Mouse (Mus musculus): ENCODE results near the gene Olfr1185-ps1. TPM values are rescaled to one million over a fixed set of nuclear protein-coding genes. Genes with fewer than 3 reads are reported as not detected.
"Not testable (repeated sequence)": the region's sequence is repeated elsewhere in the genome, so short reads cannot be mapped to it uniquely, and the experiment has no call there.

Gene Olfr1185-ps1
- not detected in 2 replicates for polyA plus RNA-seq (2016; fragmentation: Nextera tagmentation; extraction: Ambion mirVana)

GRCm38 (mm10) chr2:88493020-88493419 lies at the start of gene Olfr1185-ps1:
Gene Olfr1185-ps1, plus strand, starts transcription at chr2:88493320.
- no peaks in the 10 kb centered on the region for H3K27me3 ChIP-seq (replicated peaks)
- H3K4me2 ChIP-seq: no peak within 1 kb of the TSS
- H3K36me3 ChIP-seq: no peaks in the 10 kb centered on the region
- no peak for ATAC-seq
- WGBS (ENCODE audit: insufficient replicate concordance): 38% methylated on average over 2 of the region's 2 CpGs
- 0 out of 2 replicates have a peak, but pooled peaks cover 3% of the 10 kb centered on the region for H3K9me3 ChIP-seq (replicated peaks)
- no peak within 1 kb of the TSS for H3K9ac ChIP-seq
- no peak within 1 kb of the TSS for H3K4me3 ChIP-seq
- H3K27ac ChIP-seq: no peak within 1 kb of the TSS
- no peaks in the 10 kb centered on the region for H3K4me1 ChIP-seq

- no peak within 1 kb of the TSS for H3K4me3 ChIP-seq
- 74% methylated on average over 1 of the region's 1 CpGs for WGBS (ENCODE audit: insufficient replicate concordance)
- no peak within 1 kb of the TSS for H3K9ac ChIP-seq
- H3K27me3 ChIP-seq (replicated peaks): no peaks in the 10 kb centered on the region
- H3K9me3 ChIP-seq (replicated peaks): no peaks in the 10 kb centered on the region
- no peaks in the 10 kb centered on the region for H3K36me3 ChIP-seq
- H3K4me2 ChIP-seq: no peak within 1 kb of the TSS
- H3K27ac ChIP-seq: no peak within 1 kb of the TSS
- no peak for ATAC-seq
- no peaks in the 10 kb centered on the region for H3K4me1 ChIP-seq
These were observed 44.1 kb upstream of the Olfr1185-ps1 start, which contains the start of gene Gm13757 for GRCm38 (mm10) chr2:88449031-88449430. Gene Gm13757, minus strand, starts transcription at chr2:88449131.

- H3K9ac ChIP-seq; H3K4me1 ChIP-seq; H3K36me3 ChIP-seq; H3K4me2 ChIP-seq; H3K9me3 ChIP-seq (replicated peaks); H3K27ac ChIP-seq; ATAC-seq; H3K27me3 ChIP-seq (replicated peaks); H3K4me3 ChIP-seq: not testable (repeated sequence)
- 58% methylated on average over 1 of the region's 1 CpGs for WGBS (ENCODE audit: insufficient replicate concordance)
These were observed 38.6 kb upstream of the Olfr1185-ps1 start, which contains the start of gene Olfr1183 for GRCm38 (mm10) chr2:88454567-88454966. Gene Olfr1183, plus strand, starts transcription at chr2:88454867.

GRCm38 (mm10) chr2:88483298-88483697 lies 9.8 kb upstream of the Olfr1185-ps1 start, which contains the start of gene Olfr1184:
Gene Olfr1184, plus strand, starts transcription at chr2:88483598.
- 71% methylated on average over 2 of the region's 2 CpGs for WGBS (ENCODE audit: insufficient replicate concordance)
- H3K9me3 ChIP-seq (replicated peaks): no peaks in the 10 kb centered on the region
- H3K4me2 ChIP-seq: no peak within 1 kb of the TSS
- no peak within 1 kb of the TSS for H3K27ac ChIP-seq
- no peak for ATAC-seq
- H3K27me3 ChIP-seq (replicated peaks): no peaks in the 10 kb centered on the region
- no peak within 1 kb of the TSS for H3K9ac ChIP-seq
- H3K4me1 ChIP-seq: no peaks in the 10 kb centered on the region
- H3K4me3 ChIP-seq: no peak within 1 kb of the TSS
- no peaks in the 10 kb centered on the region for H3K36me3 ChIP-seq

GRCm38 (mm10) chr2:88518251-88518650 lies 25.1 kb downstream of the Olfr1185-ps1 start, which contains the start of gene Olfr1186:
Gene Olfr1186, plus strand, starts transcription at chr2:88518551.
- H3K4me1 ChIP-seq: no peaks in the 10 kb centered on the region
- H3K27ac ChIP-seq: no peak within 1 kb of the TSS
- no peaks in the 10 kb centered on the region for H3K9me3 ChIP-seq (replicated peaks)
- WGBS (ENCODE audit: insufficient replicate concordance): 61% methylated on average over 2 of the region's 2 CpGs
- no peak within 1 kb of the TSS for H3K4me3 ChIP-seq
- no peak within 1 kb of the TSS for H3K9ac ChIP-seq
- H3K36me3 ChIP-seq: no peaks in the 10 kb centered on the region
- no peak for ATAC-seq
- H3K4me2 ChIP-seq: no peak within 1 kb of the TSS
- no peaks in the 10 kb centered on the region for H3K27me3 ChIP-seq (replicated peaks)

- no peaks in the 10 kb centered on the region for H3K27me3 ChIP-seq (replicated peaks)
- H3K9me3 ChIP-seq (replicated peaks): no peaks in the 10 kb centered on the region
- no peaks in the 10 kb centered on the region for H3K36me3 ChIP-seq
- H3K4me3 ChIP-seq: no peak overlapping the region
- H3K4me1 ChIP-seq: no peaks in the 10 kb centered on the region
- no peak overlapping the region for H3K27ac ChIP-seq
- H3K9ac ChIP-seq: no peak overlapping the region
- no peak overlapping the region for H3K4me2 ChIP-seq
- 46% methylated on average over 3 of the region's 3 CpGs for WGBS (ENCODE audit: insufficient replicate concordance)
- ATAC-seq: no peak
These were observed 32.6 kb downstream of the Olfr1185-ps1 start for GRCm38 (mm10) chr2:88525720-88526119.

Other genes with a start within 250 kb of the Olfr1185-ps1 start
- not detected in 2 replicates for gene Olfr1173, start 213.4 kb upstream of the Olfr1185-ps1 start, polyA plus RNA-seq (2016; fragmentation: Nextera tagmentation; extraction: Ambion mirVana)
- gene Olfr1174-ps, start 178.2 kb upstream of the Olfr1185-ps1 start, polyA plus RNA-seq (2016; fragmentation: Nextera tagmentation; extraction: Ambion mirVana): not detected in 2 replicates
- not detected in 2 replicates for gene Olfr1175-ps, start 166.1 kb upstream of the Olfr1185-ps1 start, polyA plus RNA-seq (2016; fragmentation: Nextera tagmentation; extraction: Ambion mirVana)
- not detected in 2 replicates for gene Olfr1176, start 156.6 kb upstream of the Olfr1185-ps1 start, polyA plus RNA-seq (2016; fragmentation: Nextera tagmentation; extraction: Ambion mirVana)
- gene Olfr1177-ps, start 146.8 kb upstream of the Olfr1185-ps1 start, polyA plus RNA-seq (2016; fragmentation: Nextera tagmentation; extraction: Ambion mirVana): not detected in 2 replicates
- not detected in 2 replicates for gene Olfr1178, start 106.3 kb upstream of the Olfr1185-ps1 start, polyA plus RNA-seq (2016; fragmentation: Nextera tagmentation; extraction: Ambion mirVana)
- not detected in 2 replicates for gene Olfr1179, start 86.9 kb upstream of the Olfr1185-ps1 start, polyA plus RNA-seq (2016; fragmentation: Nextera tagmentation; extraction: Ambion mirVana)
- not detected in 2 replicates for gene Olfr1180, start 74.2 kb upstream of the Olfr1185-ps1 start, polyA plus RNA-seq (2016; fragmentation: Nextera tagmentation; extraction: Ambion mirVana)
- gene Olfr1181, start 67.1 kb upstream of the Olfr1185-ps1 start, polyA plus RNA-seq (2016; fragmentation: Nextera tagmentation; extraction: Ambion mirVana): not detected in 2 replicates
- not detected in 2 replicates for gene Gm13757, start 44.2 kb upstream of the Olfr1185-ps1 start, polyA plus RNA-seq (2016; fragmentation: Nextera tagmentation; extraction: Ambion mirVana)
- gene Olfr1183, start 38.5 kb upstream of the Olfr1185-ps1 start, polyA plus RNA-seq (2016; fragmentation: Nextera tagmentation; extraction: Ambion mirVana): not detected in 2 replicates
- not detected in 2 replicates for gene Olfr1184, start 9.7 kb upstream of the Olfr1185-ps1 start, polyA plus RNA-seq (2016; fragmentation: Nextera tagmentation; extraction: Ambion mirVana)
- gene Olfr1186, start 25.2 kb downstream of the Olfr1185-ps1 start, polyA plus RNA-seq (2016; fragmentation: Nextera tagmentation; extraction: Ambion mirVana): not detected in 2 replicates
- gene Olfr1188, start 63.6 kb downstream of the Olfr1185-ps1 start, polyA plus RNA-seq (2016; fragmentation: Nextera tagmentation; extraction: Ambion mirVana): not detected in 2 replicates
- not detected in 2 replicates for gene Olfr1189, start 93.1 kb downstream of the Olfr1185-ps1 start, polyA plus RNA-seq (2016; fragmentation: Nextera tagmentation; extraction: Ambion mirVana)
- gene Olfr1191-ps1, start 147.2 kb downstream of the Olfr1185-ps1 start, polyA plus RNA-seq (2016; fragmentation: Nextera tagmentation; extraction: Ambion mirVana): not detected in 2 replicates
- gene Olfr1192-ps1, start 155.2 kb downstream of the Olfr1185-ps1 start, polyA plus RNA-seq (2016; fragmentation: Nextera tagmentation; extraction: Ambion mirVana): not detected in 2 replicates
- not detected in 2 replicates for gene Olfr1193, start 182.3 kb downstream of the Olfr1185-ps1 start, polyA plus RNA-seq (2016; fragmentation: Nextera tagmentation; extraction: Ambion mirVana)
- gene Olfr1195, start 195.9 kb downstream of the Olfr1185-ps1 start, polyA plus RNA-seq (2016; fragmentation: Nextera tagmentation; extraction: Ambion mirVana): not detected in 2 replicates
- gene Olfr1196, start 211.3 kb downstream of the Olfr1185-ps1 start, polyA plus RNA-seq (2016; fragmentation: Nextera tagmentation; extraction: Ambion mirVana): not detected in 2 replicates
- not detected in 2 replicates for gene Olfr1197, start 239.0 kb downstream of the Olfr1185-ps1 start, polyA plus RNA-seq (2016; fragmentation: Nextera tagmentation; extraction: Ambion mirVana)